Mouse (Mus musculus) R1 (cell line): ENCODE results near the gene Nrros.
A peak's percentile ranks its signal among the peaks of the same experiment; 100 is the strongest.

Experiments
- DNase-seq: peaks from one replicate; pipeline ENCODE4 v3.0.0-alpha.2; 2018; ENCODE audit warnings: low read depth, low spot score

Gene Nrros

DNA sequence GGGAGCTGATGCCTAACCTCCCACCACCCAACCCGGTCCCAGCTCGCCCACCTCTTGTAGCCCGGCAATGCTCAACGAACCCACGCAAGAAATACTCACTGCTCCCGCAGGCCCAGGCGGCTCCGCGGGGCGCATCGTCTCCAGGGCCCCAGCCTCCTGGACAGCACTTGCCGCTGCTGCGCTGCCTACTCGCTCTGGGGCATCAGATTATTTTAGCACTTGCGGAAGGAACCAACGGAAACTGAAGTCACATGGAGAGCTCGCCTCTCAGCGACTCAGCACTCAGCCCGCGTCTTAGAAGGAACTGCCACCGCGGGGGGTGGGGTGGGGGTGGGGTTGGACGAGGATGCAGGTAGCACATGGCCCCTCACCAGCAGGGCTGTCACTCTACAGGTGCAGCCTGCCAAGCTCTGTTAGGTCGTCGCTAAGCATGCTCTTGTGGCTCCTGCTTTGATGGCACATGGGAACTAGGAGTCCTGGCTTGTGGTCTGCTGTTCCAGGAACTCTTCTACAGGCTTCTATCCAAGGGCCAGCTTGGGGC, at the start of gene Nrros:
Gene Nrros (minus strand): TSS at position 314 of the 541 bp plus-strand sequence.
- peak; percentile 85 for DNase-seq

DNA sequence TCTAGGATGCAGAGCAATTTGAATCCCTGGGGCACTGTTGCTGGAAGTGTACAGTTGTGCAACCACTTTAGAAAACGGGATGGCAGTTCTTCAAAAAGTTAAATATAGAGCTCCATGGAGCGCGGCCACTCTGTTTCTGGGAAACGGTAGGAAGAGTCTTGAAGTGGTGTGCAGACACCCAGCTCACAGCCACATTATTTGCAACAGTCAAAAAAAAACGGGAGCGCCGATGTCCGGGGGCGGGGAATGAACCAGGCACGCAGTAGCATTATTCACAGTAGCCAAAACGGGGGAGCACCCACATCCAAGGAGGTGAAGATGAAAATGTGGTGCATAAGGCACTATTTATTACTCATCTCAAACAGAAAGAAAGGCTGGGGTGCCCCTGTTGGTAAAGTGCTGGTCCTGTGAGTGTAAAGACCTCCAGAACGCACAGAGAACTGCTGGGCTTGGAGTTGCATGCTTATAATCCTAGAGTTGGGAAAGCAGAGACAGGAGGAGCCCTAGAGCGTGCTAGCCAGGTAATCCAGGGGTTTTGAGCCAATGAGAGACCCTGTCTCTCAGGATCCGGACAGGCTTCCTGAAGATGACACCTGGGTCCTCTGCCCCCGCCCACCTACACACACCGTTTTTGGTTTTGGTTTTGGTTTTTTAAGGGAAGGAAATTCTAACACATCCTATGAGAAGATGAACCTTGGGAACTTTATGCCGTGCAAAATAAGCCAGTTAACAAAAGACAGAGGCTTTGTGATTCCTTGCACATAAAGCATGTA, 49.6 kb upstream of the Nrros start:
- DNase-seq, result peak; percentile 27

DNA sequence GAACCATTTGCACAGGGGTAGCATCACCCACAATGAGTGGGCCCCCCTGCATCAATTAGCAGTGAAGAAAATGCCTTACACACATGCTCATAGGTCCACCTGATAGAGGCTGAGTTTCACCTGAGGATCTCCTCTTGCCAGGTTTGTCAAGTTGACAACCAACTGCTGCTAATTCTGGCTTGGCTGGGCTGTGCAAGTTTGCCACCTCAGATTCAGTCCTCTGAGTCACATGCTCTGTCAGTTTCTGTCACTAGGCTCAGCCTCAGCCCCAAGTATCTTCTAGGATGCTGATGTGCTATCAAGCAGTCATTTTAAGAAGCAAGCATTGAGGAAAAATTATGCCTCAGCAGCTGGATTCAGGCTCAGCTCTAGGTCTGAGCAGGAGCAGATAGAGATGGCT, 48.8 kb upstream of the Nrros start:
- DNase-seq, result no peak

DNA sequence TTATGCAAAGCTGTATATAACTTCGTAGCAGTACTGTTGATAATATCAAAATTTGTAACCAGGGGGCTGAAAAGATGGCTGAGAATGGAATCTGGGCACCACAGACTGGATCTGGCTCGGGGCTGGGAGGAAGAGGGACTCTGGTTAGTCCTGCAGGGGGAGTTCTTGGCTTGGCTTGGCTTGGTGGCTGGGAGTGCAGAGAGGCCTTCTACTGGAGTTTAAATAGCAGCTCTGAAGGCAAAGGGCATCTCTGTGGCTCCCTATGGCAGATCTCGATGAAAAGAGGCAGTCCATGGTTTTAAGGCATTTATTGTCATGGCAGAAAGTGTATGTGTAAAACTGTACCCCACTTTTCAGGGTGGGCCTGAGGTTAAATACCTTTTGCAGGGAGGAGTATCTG, 39.5 kb upstream of the Nrros start:
- peak; percentile 28 for DNase-seq

DNA sequence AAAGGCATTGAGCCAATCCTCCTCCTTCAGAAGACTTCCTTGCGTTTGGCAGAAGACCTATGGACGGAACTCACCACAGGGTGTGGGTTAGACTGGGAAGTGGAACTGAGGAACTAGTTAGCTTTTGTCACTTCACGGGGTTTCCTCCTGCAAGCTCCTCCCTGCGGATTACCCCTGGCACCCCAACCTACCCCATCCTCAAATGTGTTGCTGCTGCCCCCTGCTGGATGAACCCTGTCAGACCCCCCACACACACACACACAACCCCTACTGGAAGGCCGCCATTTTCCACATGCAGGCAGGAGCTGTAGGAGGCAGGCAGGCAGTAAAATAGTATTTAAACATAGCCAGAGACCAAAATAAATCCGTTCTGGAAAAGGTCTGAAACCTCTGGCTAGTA, 37.3 kb upstream of the Nrros start:
- DNase-seq, result peak; percentile 80

DNA sequence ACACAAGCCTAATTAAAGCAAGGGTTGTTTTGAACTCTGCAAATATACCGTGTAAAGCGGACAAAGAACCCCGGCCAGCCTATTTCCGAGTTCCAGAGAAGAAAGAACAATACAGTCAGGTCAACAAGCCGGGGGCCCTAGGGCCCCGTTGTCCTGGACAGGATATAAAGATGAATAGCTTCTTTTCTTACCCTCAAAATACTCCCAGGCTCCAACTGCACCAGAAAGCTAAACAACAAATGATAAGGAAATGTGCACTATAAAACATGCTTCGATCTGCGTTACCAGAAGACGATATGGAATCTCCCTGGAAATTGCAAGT, 35.6 kb upstream of the Nrros start:
- no peak for DNase-seq

DNA sequence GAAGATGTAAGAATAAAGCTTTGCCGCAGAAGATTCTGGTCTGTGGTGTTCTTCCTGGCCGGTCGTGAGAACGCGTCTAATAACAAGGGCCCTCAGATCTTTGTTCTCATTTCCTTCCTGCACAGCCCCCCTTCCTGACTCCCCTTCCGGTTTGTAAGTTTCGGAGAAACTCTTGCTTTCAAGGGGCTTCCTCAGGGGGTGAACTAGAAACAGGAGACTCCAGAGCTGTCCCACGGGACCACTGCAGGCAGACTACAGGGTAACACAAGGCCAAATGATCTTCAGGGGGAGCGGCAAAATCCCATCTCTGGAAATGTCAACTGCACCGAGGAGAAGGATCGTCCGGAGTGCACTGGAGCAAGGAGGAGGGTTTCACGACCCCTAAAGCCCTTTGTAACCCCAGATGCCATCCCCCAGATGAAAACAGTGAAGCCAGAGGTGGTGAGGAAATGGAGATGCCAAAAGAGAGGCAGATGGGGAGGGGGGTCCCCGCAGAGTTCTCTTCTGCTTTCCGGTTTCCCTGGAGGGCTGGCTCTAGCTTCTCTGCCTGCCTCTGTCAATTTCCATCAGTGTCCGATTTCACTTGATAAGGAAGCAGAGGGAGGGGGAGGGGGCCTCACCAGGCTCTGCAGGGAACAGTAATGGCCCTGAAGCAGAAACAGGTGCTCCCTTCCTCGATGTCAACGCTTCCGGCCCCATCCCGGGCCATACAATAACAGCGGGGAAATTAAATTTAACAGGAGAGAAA, 35.0 kb upstream of the Nrros start:
- peak; percentile 85 for DNase-seq

DNA sequence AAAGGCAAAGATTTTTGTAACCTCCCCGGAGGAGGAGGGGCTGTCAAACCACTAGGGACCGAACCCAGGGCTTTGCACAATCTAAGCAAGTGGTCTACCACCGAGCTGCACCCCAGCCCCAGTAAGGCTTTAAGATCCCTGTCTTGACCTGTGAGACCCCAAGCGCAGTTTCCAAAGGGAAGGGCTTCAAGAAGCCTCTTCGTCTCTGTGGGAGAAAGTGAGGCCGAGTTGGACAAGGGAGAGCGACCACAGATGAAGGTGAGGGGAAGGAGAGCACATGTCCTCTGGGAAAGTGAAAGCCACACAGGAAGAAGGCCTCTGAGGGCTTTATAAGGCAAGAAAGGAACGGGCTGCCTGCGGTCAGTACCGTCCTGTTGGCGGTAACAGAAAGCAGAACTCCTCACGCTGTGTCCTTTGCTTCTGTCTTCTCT, 24.6 kb upstream of the Nrros start:
- no peak for DNase-seq

DNA sequence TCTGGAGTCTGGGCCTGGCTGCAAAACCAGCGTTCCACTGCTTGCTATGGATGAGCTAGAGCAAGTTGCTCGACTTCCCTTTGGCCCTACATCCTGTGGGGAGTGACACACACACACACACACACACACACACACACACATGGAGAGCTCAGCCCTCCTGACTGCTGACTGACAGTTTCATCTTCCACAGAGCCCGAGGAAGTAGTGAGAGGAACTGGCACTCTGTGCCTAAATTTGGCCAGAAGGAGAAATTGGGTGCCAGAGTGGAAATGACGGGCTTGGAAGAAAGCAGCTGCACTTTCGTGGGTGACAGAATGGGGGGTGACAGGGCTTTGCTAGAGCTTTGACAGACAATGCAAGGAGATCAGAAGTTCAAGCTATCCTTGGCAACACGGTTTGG, 23.7 kb upstream of the Nrros start:
- DNase-seq, result no peak

DNA sequence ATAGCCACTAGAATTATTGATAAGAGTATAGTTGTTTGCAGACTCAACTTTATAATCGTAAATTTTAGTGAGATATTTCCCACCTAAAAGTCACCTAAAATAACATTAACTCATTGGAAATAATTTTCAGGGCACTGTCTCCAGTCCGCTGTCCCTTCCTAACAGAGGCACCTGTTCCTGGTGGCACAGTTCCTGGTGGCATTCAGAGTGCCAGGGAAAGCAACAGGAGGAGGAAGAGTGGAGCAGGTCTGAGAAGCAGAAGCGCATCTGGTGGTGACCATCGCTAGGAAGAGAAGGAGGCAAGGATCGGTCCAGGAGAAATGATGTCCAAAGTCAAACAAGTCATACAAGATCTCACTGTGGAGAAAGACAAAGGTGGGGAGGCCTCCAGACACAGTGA, 20.7 kb upstream of the Nrros start:
- no peak for DNase-seq

DNA sequence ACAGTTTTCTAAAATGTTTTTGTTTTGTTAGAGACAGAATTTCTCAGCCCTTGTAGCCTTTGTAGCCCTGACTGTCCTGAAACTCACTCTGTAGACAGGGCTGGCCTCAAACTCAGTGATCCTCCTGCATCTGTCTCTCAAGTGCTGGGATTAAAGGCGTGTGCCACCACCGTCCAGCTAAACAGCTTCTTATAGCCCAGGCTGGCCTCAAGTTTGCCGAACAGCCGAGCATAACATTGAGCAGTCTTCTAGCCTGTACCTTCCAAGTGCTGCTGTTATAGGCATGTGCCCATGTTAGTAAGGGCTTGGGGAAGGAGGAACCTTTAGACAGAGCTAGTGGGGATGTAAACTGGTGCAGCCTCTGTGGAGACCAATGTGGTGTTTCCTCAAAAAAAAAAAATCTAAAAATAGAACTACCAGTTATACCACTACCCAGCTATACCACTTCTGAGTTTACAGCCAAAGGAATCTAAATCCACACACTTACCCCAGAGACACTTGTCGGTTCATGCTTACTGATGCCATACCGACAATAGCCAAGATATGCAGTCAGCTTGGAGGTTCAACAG, 14.0 kb upstream of the Nrros start, which contains the start of gene Bex6:
Gene Bex6 (plus strand): TSS at position 491 of the 569 bp plus-strand sequence.
- DNase-seq, result no peak

DNA sequence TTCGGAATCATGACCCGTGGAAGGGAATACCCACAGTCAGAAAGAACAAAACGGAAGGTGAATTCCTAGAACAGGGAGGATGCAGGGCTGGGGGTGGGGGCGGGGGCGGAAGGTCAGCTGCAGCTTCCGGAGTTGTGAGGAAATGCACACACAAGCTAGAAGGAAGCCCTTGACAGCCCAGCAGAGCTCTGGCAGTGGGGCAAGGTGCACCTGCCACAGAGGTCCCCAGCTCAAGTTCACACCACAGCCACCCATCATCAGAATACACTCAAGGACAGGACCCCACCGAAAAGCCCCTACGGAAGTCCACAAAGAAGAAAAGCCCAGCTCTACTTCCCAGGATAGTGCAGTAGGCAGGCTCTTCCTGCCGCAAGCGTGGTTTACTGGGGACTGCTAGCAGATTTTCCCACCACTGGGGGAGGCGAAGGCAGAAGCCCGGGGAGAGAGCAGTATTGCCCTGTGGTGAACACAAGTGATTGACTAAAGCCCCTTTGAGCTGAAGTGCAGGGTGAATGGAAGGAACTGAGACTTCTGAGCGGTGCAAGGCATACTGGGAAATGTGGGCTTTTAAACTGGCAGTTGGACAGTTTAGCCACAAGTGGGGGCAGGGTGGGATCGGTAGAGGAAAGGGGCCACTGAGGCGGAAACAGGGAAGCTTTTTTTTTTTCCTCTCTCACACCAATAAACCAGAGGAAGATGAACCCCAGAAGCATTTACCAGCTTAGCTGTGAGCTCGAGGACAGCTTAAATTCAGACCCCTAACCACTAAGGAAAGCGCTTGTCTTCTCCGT, 11.7 kb upstream of the Nrros start:
- peak; percentile 75 for DNase-seq

DNA sequence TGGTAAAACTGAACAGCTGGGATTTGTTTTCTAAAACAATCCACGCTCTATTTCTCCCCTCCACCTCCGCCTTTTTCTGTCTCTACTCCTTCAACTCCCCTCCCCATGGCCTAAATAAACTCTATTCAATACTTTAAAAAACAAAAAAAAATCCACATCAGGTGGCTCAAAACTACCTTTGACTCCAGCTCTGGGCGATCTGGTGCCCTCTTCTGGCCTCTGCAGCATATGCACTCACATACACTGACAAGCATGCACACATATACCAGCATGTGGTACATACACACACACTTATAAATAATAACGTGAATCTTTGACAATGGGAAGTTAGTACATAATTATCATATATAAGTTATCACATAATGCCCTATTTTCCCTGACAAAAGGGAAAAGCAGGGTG, 9.6 kb upstream of the Nrros start:
- peak; percentile 65 for DNase-seq

DNA sequence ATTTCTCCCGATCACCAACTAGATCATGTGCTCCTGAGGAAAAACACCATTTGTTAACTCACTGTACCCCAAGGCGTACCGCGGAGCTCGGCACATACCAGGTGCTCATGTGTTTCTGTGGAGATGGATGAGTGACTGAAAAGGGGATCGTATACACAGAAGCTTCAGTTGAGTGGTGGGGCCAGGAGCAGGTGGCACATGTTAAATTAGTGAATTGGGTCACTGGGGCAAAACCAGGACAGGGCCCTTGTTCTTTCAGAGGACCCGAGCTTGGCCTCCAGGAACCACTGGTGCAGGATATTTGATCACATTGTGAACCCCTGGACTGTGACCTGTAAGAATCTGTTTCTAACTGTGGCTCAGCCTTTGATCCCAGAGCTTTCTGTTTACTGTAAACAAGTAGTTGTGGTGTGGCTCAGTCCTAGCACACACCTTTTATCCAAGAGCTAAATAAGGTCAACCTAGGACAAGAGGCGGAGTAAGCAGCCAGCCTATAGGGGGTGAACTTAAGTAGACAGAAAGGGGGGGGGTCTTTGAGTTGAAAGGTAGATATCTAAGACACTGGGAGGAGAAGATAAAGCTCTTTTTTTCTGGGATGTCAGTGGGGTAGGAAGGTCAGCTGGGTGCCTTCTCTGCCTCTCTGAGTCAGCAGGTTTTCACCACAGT, 9.1 kb upstream of the Nrros start:
- DNase-seq, result peak; percentile 68

DNA sequence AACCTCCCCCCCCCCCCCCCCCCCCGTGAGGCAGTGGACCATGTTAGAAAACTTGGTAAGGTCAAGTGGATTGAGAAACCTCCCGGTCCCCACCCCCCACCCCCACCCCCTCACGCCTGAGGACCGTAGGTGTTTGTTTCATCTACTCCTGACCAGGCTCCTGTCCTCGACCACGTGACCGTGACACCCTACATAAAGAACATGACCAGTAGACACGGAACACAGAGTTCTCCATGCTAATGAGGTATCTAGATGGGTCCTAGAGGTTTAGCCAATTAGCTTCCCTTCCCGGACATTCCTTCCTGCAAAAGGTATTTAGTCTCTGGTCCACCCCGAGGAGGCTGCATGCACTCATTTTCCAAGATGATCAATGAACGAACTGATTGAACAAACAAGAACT, 8.0 kb upstream of the Nrros start:
- DNase-seq, result peak; percentile 66

DNA sequence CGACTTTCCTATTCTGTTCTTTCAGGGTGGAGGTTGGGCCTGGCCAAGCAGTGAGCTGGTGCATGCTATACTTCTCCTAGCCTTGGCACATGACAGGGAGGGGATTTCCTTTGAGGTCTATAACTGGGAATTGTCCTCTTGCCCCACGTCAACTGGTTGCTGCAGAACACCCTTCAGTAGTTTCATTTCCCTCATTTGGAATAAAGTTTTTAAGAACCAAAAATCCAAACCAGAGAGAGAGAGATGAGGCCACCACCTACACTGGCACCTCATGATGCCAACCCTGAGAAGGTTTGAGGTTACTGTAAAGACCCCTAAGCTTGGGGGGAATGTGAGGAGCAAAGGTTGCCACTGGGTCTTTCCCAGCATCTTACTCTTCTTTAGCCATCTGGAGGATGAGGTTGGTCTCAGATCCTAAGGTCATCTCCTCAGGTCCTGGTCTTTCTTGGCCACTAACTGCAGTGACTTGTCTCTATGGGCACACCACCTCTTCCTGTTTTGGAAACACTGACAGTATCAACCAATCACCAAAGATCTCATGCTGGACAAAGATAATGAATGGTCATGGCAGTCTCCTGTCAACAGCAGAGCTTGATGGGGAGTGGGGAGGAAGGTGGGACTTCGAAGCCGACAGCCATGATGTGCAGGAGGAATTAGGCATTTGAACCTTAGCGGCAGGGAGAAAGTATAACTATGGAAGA, 5.8 kb upstream of the Nrros start:
- no peak for DNase-seq

DNA sequence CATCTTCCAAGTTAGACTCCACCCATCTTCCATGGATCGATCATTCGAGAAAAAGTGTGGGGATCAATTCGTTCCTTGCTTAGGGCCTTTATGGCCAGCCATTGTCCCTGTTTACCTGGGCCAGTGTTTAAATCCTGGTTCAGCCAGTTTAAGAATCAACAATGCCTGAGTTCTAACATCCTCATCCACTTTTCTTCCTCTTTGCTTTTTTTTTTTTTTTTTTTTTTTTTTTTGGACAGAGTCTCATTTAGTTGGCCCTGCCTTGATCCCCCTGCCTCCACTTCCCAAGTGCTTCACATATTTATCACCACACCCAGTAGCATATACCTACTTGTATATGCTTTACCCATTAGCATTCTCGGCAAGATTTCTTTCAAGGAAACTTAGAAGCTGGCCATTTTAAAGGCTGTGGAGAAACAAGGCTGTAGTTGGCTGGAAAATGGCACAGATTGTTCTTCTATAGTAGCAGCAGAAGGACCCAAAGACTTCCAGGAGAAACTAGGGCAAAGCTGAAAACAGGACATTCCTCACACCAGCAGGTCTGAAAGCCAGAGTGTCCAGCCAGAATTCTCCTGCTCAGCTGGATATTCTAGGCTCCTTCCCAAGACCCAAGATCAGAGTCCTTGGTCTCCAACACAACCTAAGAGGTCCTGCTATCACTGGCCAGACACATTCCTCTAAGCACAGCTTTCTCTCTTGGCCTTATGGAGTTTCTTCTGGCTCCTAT, 2.6 kb upstream of the Nrros start:
- no peak for DNase-seq

DNA sequence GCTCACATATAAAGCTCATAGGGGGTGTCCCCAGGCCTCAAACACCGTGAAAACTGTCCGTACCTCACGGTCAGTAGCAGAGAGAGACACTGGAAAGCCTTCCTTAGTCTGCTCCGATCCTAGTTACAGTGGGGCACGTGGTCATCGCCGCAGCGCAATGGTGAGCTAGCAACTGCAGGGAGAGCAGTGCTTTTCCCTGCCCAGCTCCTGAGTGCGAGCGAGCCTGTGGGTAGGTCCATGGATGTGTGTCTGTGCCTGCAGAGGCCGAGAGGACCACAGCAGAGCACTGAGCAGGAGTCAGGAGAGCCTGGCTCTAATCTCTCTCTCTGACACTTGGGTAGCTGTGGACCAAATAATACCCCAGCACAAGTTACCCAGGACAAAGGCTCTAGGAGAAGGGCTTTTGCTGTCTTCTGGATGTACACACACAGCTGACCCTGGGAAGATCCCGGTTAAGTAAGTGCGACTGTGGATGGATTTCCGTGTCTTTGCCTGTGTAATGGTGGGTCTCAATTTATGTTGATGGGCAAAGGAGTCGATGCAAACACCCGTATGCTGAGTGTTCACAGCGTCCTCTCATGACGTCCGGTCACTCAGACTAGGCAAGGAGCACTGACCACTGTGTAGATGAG, 882 bp downstream of the Nrros start:
- no peak for DNase-seq

DNA sequence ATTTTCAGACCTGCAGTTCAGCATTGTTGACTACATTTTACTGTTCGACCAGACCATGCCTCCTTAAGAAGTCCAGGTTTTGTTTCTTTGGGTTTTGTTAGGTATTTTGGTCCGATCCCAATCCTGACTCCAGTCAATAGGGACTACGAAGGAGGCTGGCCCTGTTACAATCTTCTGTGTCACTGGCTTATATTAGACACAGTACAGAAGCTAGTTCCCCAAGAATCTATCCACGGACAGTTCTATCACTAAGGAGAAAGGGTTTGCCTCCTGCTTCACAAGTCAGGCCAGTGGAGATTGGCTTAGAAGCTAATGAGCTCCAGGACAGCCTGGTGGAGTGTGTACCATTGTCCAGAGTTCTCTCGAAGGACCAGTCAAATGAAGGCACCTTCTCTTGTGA, 1.5 kb downstream of the Nrros start:
- DNase-seq, result no peak
